Comparison of ENCODE assay signal across 8 mouse cellular contexts in genomic region chr8:77549121-77549706, GRCm38 (mm10). TPM values are rescaled to one million over a fixed set of nuclear protein-coding genes. Genes with fewer than 3 reads are reported as not detected.
DNase-seq lines count a peak whose midpoint lies in the region; ATAC-seq and TF ChIP-seq lines count a peak whose summit lies in the region.

Gene Prmt9, plus strand, starts transcription at chr8:77549397.

- no peak for TF ChIP-seq CTCF in gastrocnemius, adult 2 months (IDR thresholded peaks at IDR 0.05)
- TF ChIP-seq CTCF in hindbrain, postnatal 0 days (IDR thresholded peaks at IDR 0.05; ENCODE audit: low read depth), result no peak
- TF ChIP-seq CTCF in left cerebral cortex, adult 2 months (IDR thresholded peaks at IDR 0.05), result no peak; the same call in 1 of the 2 replicates

- 0 out of 2 replicates have a peak, but pooled peaks cover 3% of the 10 kb centered on the region for H3K9me3 ChIP-seq in hindbrain, postnatal 0 days (ENCODE audit: low read length)

- H3K27ac ChIP-seq in gastrocnemius, adult 2 months, result peak within 1 kb of the TSS; percentile 96
- peak within 1 kb of the TSS; percentile 93 for H3K27ac ChIP-seq in hindbrain, postnatal 0 days
- H3K27ac ChIP-seq in left cerebral cortex, adult 2 months, result peak within 1 kb of the TSS; percentile 88

- H3K36me3 ChIP-seq in hindbrain, postnatal 0 days (ENCODE audit: insufficient read depth, low read length), result no peaks in the 10 kb centered on the region; the same call in 1 of the 2 replicates

- WGBS in hindbrain, postnatal 0 days, result 2% methylated on average over 42 of the region's 42 CpGs

- intact Hi-C loops in gastrocnemius, adult 2 months (cut with DNase I), result no loop called here
- intact Hi-C loops in left cerebral cortex, adult 2 months (cut with DNase I), result no loop called here

- peak within 1 kb of the TSS; percentile 92 for H3K4me3 ChIP-seq in gastrocnemius, adult 2 months
- peak within 1 kb of the TSS; percentile 89 for H3K4me3 ChIP-seq in hindbrain, postnatal 0 days (ENCODE audit: low read length)
- peak within 1 kb of the TSS; percentile 93 for H3K4me3 ChIP-seq in left cerebral cortex, adult 2 months

- H3K9ac ChIP-seq in hindbrain, postnatal 0 days (replicated peaks; ENCODE audit: low read length), result peak within 1 kb of the TSS; percentile 92

- peak within 1 kb of the TSS; percentile 77 for H3K4me2 ChIP-seq in hindbrain, postnatal 0 days (ENCODE audit: low read depth, low read length)

- peak; percentile 71 for DNase-seq in WW6 (ENCODE audit: low read depth, low spot score)
- DNase-seq in cerebellum, postnatal 4 days (ENCODE audit: low spot score in 2 of 2), result peak; percentile 87 to 92
- peak; percentile 97 for DNase-seq in gastrocnemius, adult 2 months
- peak; percentile 95 for DNase-seq in hindbrain, postnatal 0 days (ENCODE audit: low spot score)
- peak; percentile 93 to 96 for DNase-seq in left cerebral cortex, adult 2 months (ENCODE audit: extremely low spot score in 1 of 2, low spot score in 2 of 2)
- DNase-seq in right cerebral cortex, adult 2 months (ENCODE audit: low spot score in 2 of 2), result peak; percentile 92 to 94
- peak; percentile 94 for DNase-seq in urinary bladder, postnatal 14 days (ENCODE audit: low spot score)

- no peaks in the 10 kb centered on the region for H3K4me1 ChIP-seq in hindbrain, postnatal 0 days (ENCODE audit: insufficient read depth, low read length)

- no peaks in the 10 kb centered on the region for H3K27me3 ChIP-seq in hindbrain, postnatal 0 days (ENCODE audit: insufficient read depth, low read length)

- peak; percentile 96 for ATAC-seq in hindbrain, postnatal 0 days
- ATAC-seq in megakaryocyte, adult 5-6 weeks (ENCODE audit: poor library complexity, severe bottlenecking), result peak; percentile 90

RNA-seq across cellular contexts. Expression of gene Prmt9, which starts in this region (rescaled TPM):
- 10 to 100 TPM in 1 of 2 experiments, 1 to 10 TPM in 1; 9.0 to 11.2 TPM for total RNA-seq in gastrocnemius, adult 2 months (2021)
- 19.8 and 23.0 TPM in 2 replicates for total RNA-seq in hindbrain, postnatal 0 days (2014; rRNA removed)
- polyA plus RNA-seq in hindbrain, postnatal 0 days (2015; fragmentation: Nextera tagmentation; extraction: Ambion mirVana), result 21.1 and 22.0 TPM in 2 replicates
- 10 to 100 TPM; 17.5 to 20.7 TPM for total RNA-seq in left cerebral cortex, adult 2 months (2021)
- 12.1 and 14.6 TPM in 2 replicates for total RNA-seq in megakaryocyte, adult 5-6 weeks (2015)
- 18.6 and 20.2 TPM in 2 replicates for total RNA-seq in megakaryocyte, adult 5-6 weeks (2017)

Comparison
In these comparisons a context has a peak if more than half of its experiments do, and no peak if none do; other contexts are left out.
1. Peak in every context shown above with its lines: DNase-seq, ATAC-seq, H3K4me3 ChIP-seq and H3K27ac ChIP-seq.